Mouse (Mus musculus) megakaryocyte, embryonic 14.5 days (primary cell): Measurements from ENCODE around the gene Zfp456. TPM values are rescaled to one million over a fixed set of nuclear protein-coding genes. Genes with fewer than 3 reads are reported as not detected.
"Not testable (repeated sequence)": the region's sequence is repeated elsewhere in the genome, so short reads cannot be mapped to it uniquely, and the experiment has no call there.

Source experiments
- H3K27me3 ChIP-seq: replicated peaks from 2 replicates; pipeline ENCODE3; 2012; ENCODE audit warnings: inconsistent platforms
- H3K36me3 ChIP-seq: replicated peaks from 2 replicates; pipeline ENCODE3; 2012; ENCODE audit warnings: low read length, inconsistent platforms, mixed read lengths
- H3K4me1 ChIP-seq: 2 replicates; pipeline ENCODE4 v1.6.1; 2012; ENCODE audit warnings: inconsistent platforms
- H3K4me3 ChIP-seq: replicated peaks from 2 replicates; pipeline ENCODE3; 2012; ENCODE audit warnings: moderate library complexity, mild to moderate bottlenecking, inconsistent platforms
- H3K9me3 ChIP-seq: 2 replicates; pipeline ENCODE4 v1.6.1; 2012; ENCODE audit warnings: inconsistent platforms
- FLI1 ChIP-seq: IDR thresholded peaks from 2 replicates; pipeline ENCODE4 v1.6.1; 2012; ENCODE audit warnings: low read length, inconsistent platforms, mixed read lengths
- GATA1 ChIP-seq: IDR thresholded peaks from 3 replicates; pipeline ENCODE4 v1.6.1; 2012; ENCODE audit warnings: mixed read lengths, low read length, inconsistent platforms, borderline replicate concordance
- polyA plus RNA-seq: library from polyadenylated mRNA; stranded (reverse); fragments of >175 nt; gene quantifications from 2 replicates; pipeline ENCODE4 v1.2.3, GENCODE M21; 2012; ENCODE audit warnings: low replicate concordance; ENCODE audit not compliant: insufficient read depth

The Zfp456 gene
- not detected in 2 replicates for polyA plus RNA-seq

GRCm38 (mm10) chr13:67375050-67375911 lies at the start of gene Zfp456, which contains the start of gene Gm28041:
Gene Zfp456 (minus strand): TSS chr13:67375810.
Gene Gm28041 (minus strand): TSS chr13:67375733.
- H3K36me3 ChIP-seq, H3K4me1 ChIP-seq, H3K9me3 ChIP-seq, H3K27me3 ChIP-seq: not testable (repeated sequence)
- peak within 1 kb of the TSS; percentile 93 for H3K4me3 ChIP-seq

- not testable (repeated sequence) for H3K36me3 ChIP-seq, H3K9me3 ChIP-seq, H3K27me3 ChIP-seq, H3K4me3 ChIP-seq
- peaks cover 16% of the 10 kb centered on the region for H3K4me1 ChIP-seq
These were observed 46.9 kb upstream of the Zfp456 start for GRCm38 (mm10) chr13:67422532-67422931.

GRCm38 (mm10) chr13:67421207-67421857 lies 45.7 kb upstream of the Zfp456 start, which contains the start of gene Zfp459:
Gene Zfp459 (minus strand): TSS chr13:67421418.
- Histone ChIP-seq H3K4me1 (peaks cover 16% of the 10 kb centered on the region), H3K9me3 (no peaks in the 10 kb centered on the region), H3K36me3 (no peaks in the 10 kb centered on the region), H3K4me3 (peak within 1 kb of the TSS; percentile 92), H3K27me3 (no peaks in the 10 kb centered on the region)
- TF ChIP-seq FLI1, result no peak
- no peak for TF ChIP-seq GATA1

GRCm38 (mm10) chr13:67420558-67421206 lies 45.1 kb upstream of the Zfp456 start:
- H3K9me3 ChIP-seq, result no peaks in the 10 kb centered on the region
- no peak for TF ChIP-seq FLI1
- H3K4me1 ChIP-seq, result peaks cover 16% of the 10 kb centered on the region
- H3K27me3 ChIP-seq, result no peaks in the 10 kb centered on the region
- H3K4me3 ChIP-seq, result peak overlapping the region; percentile 92
- peaks cover 5% of the 10 kb centered on the region for H3K36me3 ChIP-seq

GRCm38 (mm10) chr13:67416811-67417210 lies 41.2 kb upstream of the Zfp456 start:
- TF ChIP-seq FLI1 (no peak), GATA1 (no peak)
- Histone ChIP-seq H3K4me3 (no peak overlapping the region), H3K4me1 (peaks cover 16% of the 10 kb centered on the region), H3K36me3 (peaks cover 8% of the 10 kb centered on the region), H3K9me3 (no peaks in the 10 kb centered on the region), H3K27me3 (no peaks in the 10 kb centered on the region)

GRCm38 (mm10) chr13:67415759-67416158 lies 40.1 kb upstream of the Zfp456 start:
- H3K36me3 ChIP-seq, result peaks cover 17% of the 10 kb centered on the region
- peaks cover 7% of the 10 kb centered on the region for H3K4me1 ChIP-seq
- no peaks in the 10 kb centered on the region for H3K27me3 ChIP-seq
- H3K4me3 ChIP-seq, result no peak overlapping the region
- no peaks in the 10 kb centered on the region for H3K9me3 ChIP-seq
- TF ChIP-seq FLI1 (no peak), GATA1 (no peak)

- not testable (repeated sequence) for H3K4me3 ChIP-seq, H3K9me3 ChIP-seq, H3K27me3 ChIP-seq, H3K4me1 ChIP-seq
- H3K36me3 ChIP-seq, result peaks cover 20% of the 10 kb centered on the region
These were observed 38.0 kb upstream of the Zfp456 start for GRCm38 (mm10) chr13:67413634-67414033.

GRCm38 (mm10) chr13:67399183-67399903 lies 23.7 kb upstream of the Zfp456 start, which contains the start of gene Zfp429:
Gene Zfp429 (minus strand): TSS chr13:67399819.
- not testable (repeated sequence) for H3K9me3 ChIP-seq, H3K27me3 ChIP-seq, H3K36me3 ChIP-seq
- H3K4me1 ChIP-seq, result peaks cover 12% of the 10 kb centered on the region; the same call in 1 of the 2 replicates
- H3K4me3 ChIP-seq, result peak within 1 kb of the TSS; percentile 90

- H3K27me3 ChIP-seq, H3K36me3 ChIP-seq, H3K4me3 ChIP-seq, H3K9me3 ChIP-seq, H3K4me1 ChIP-seq: not testable (repeated sequence)
These were observed 645 bp upstream of the Zfp456 start for GRCm38 (mm10) chr13:67376255-67376654.
